Mouse (Mus musculus): Measurements from ENCODE around the gene Glp2r. TPM values are rescaled to one million over a fixed set of nuclear protein-coding genes. Genes with fewer than 3 reads are reported as not detected.

Gene Glp2r
- total and polyA plus RNA-seq, 2 experiments: under 0.01 TPM; not detected in 1

DNA sequence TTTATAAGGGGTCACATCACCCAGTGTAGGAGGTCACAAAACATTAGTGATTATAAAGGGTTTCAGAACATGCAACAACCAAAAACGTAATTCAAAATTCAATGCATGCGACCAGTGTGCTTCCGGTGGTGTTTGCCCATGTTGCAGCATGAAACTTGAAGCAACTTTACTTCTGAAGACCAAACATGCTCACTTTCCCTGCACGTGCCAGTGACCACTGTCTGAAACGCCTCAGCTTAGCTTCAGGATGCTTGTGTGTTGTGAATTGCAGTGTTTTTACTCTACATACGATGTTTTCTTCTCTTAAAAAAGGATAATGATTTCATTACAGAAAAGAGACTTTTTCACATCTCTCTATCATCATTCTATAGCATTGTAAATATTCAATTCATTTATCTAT lies 32.6 kb downstream of the Glp2r start:
- Histone ChIP-seq H3K9ac (ENCODE audit: low read depth, low read length) (no peak overlapping the region), H3K4me3 (ENCODE audit: insufficient read depth, low read depth, low read length) (no peak overlapping the region), H3K79me2 (ENCODE audit: control insufficient read depth, insufficient read depth, low read length) (no peaks in the 10 kb centered on the region), H3K27ac (replicated peaks; ENCODE audit: insufficient read depth, low read depth, low read length) (no peak overlapping the region), H3K4me1 (ENCODE audit: control insufficient read depth, insufficient read depth, low read length) (no peaks in the 10 kb centered on the region), H3K36me3 (ENCODE audit: control insufficient read depth, insufficient read depth, low read length) (no peaks in the 10 kb centered on the region), H3K27me3 (ENCODE audit: control insufficient read depth, insufficient read depth, low read length) (no peaks in the 10 kb centered on the region)
- WGBS: 82% methylated on average over 6 of the region's 6 CpGs
- DNase-seq (ENCODE audit: extremely low read depth, low read depth, low spot score): no peak
- TF ChIP-seq POLR2A (IDR thresholded peaks at IDR 0.05; ENCODE audit: extremely low read depth, insufficient read depth, low read length): no peak
- no peak for TF ChIP-seq CTCF (IDR thresholded peaks at IDR 0.05; ENCODE audit: low read depth, low read length)

DNA sequence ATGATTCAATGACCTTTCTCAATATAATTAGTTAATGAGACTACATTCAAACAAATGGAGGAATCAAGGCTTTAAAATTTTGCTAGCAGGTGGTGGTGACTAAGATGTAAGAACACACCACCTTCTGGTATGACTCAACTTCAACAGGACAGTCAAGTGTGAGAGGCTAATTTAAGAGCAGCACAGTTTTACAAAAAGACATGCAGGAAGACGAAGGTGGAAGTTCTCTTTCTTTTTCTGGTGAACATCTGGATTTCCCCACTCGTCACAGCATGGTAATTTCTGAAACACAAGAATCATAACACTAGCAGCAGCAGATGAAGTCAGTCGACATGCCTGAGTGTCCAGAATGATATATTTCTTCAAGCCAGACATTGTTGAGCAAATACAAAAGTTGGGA lies 36.4 kb downstream of the Glp2r start:
- TF ChIP-seq POLR2A (IDR thresholded peaks at IDR 0.05; ENCODE audit: extremely low read depth, insufficient read depth, low read length): no peak
- TF ChIP-seq CTCF (IDR thresholded peaks at IDR 0.05; ENCODE audit: low read depth, low read length): no peak
- no peak overlapping the region for H3K4me3 ChIP-seq (ENCODE audit: insufficient read depth, low read depth, low read length)
- 79% methylated on average over 3 of the region's 3 CpGs for WGBS
- H3K79me2 ChIP-seq (ENCODE audit: control insufficient read depth, insufficient read depth, low read length): no peaks in the 10 kb centered on the region
- no peak overlapping the region for H3K27ac ChIP-seq (replicated peaks; ENCODE audit: insufficient read depth, low read depth, low read length)
- no peaks in the 10 kb centered on the region for H3K36me3 ChIP-seq (ENCODE audit: control insufficient read depth, insufficient read depth, low read length)
- no peak overlapping the region for H3K9ac ChIP-seq (ENCODE audit: low read depth, low read length)
- no peaks in the 10 kb centered on the region for H3K4me1 ChIP-seq (ENCODE audit: control insufficient read depth, insufficient read depth, low read length)
- DNase-seq (ENCODE audit: extremely low read depth, low read depth, low spot score): no peak
- H3K27me3 ChIP-seq (ENCODE audit: control insufficient read depth, insufficient read depth, low read length): no peaks in the 10 kb centered on the region

DNA sequence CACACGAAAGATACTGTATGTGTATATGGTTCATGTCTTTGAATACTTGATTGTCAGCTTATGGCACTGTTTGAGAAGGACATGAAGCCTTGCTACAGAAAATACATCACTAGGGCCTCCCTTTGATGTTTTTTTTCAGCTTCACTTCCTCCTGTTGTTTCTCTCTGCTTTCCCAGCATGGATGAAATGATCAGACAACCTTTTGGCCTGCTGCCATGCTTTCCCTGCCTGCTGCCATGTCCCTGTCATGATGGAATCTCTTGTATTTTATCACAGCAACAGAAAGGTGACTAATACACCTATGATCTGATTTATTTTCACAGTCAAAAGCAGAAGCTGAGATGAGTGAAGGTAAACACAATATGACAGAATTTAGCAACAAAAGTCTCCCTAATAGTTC lies 37.2 kb downstream of the Glp2r start:
- TF ChIP-seq CTCF (IDR thresholded peaks at IDR 0.05; ENCODE audit: low read depth, low read length) (no peak), POLR2A (IDR thresholded peaks at IDR 0.05; ENCODE audit: extremely low read depth, insufficient read depth, low read length) (no peak)
- WGBS: 80% methylated on average over 1 of the region's 1 CpGs
- H3K79me2 ChIP-seq (ENCODE audit: control insufficient read depth, insufficient read depth, low read length): no peaks in the 10 kb centered on the region
- DNase-seq (ENCODE audit: extremely low read depth, low read depth, low spot score): no peak
- no peak overlapping the region for H3K9ac ChIP-seq (ENCODE audit: low read depth, low read length)
- no peak overlapping the region for H3K4me3 ChIP-seq (ENCODE audit: insufficient read depth, low read depth, low read length)
- no peaks in the 10 kb centered on the region for H3K4me1 ChIP-seq (ENCODE audit: control insufficient read depth, insufficient read depth, low read length)
- no peaks in the 10 kb centered on the region for H3K27me3 ChIP-seq (ENCODE audit: control insufficient read depth, insufficient read depth, low read length)
- H3K27ac ChIP-seq (replicated peaks; ENCODE audit: insufficient read depth, low read depth, low read length): no peak overlapping the region
- H3K36me3 ChIP-seq (ENCODE audit: control insufficient read depth, insufficient read depth, low read length): no peaks in the 10 kb centered on the region

DNA sequence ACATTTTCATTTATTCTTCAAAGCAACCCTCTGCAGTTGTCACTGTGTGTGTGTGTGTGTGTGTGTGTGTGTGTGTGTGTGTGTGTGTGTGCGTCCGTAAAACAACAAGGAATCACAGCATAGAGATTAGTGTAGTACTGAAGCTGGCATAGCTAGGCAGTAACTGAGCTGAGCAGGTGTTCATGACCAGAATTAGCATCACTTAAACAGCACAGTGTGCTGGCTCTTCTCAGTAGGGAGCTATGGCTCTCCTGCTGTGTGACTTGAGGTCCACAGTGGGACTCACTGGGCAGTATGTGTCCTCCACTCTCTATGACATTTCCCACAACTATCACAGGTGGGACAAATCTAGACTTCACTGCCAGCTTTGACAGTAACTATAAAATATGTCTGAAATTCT lies 39.9 kb downstream of the Glp2r start:
- H3K27ac ChIP-seq (replicated peaks; ENCODE audit: insufficient read depth, low read depth, low read length): no peak overlapping the region
- no peak overlapping the region for H3K4me3 ChIP-seq (ENCODE audit: insufficient read depth, low read depth, low read length)
- no peaks in the 10 kb centered on the region for H3K27me3 ChIP-seq (ENCODE audit: control insufficient read depth, insufficient read depth, low read length)
- WGBS: 96% methylated on average over 2 of the region's 2 CpGs
- DNase-seq (ENCODE audit: extremely low read depth, low read depth, low spot score): no peak
- no peaks in the 10 kb centered on the region for H3K4me1 ChIP-seq (ENCODE audit: control insufficient read depth, insufficient read depth, low read length)
- H3K9ac ChIP-seq (ENCODE audit: low read depth, low read length): no peak overlapping the region
- no peaks in the 10 kb centered on the region for H3K79me2 ChIP-seq (ENCODE audit: control insufficient read depth, insufficient read depth, low read length)
- no peak for TF ChIP-seq CTCF (IDR thresholded peaks at IDR 0.05; ENCODE audit: low read depth, low read length)
- no peak for TF ChIP-seq POLR2A (IDR thresholded peaks at IDR 0.05; ENCODE audit: extremely low read depth, insufficient read depth, low read length)
- no peaks in the 10 kb centered on the region for H3K36me3 ChIP-seq (ENCODE audit: control insufficient read depth, insufficient read depth, low read length)

DNA sequence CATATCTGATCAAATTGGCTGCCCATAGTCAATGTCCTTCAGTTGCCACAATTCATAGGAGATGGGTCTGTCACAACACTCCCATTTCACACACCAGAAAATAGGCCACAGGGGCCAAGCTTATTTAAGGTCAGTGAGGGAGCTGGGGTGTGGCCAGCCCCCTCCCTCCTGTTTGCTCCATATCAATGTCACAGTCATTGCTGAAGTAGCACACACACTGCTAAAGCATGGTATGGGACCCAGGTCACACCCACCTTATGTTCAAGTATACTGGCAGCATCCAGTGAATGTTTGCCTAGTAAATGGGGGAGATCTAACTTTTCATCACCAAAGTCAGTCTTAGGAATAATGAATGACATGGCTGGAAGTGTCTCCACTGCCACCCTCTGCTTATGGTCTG lies 42.2 kb downstream of the Glp2r start:
- Histone ChIP-seq H3K9ac (ENCODE audit: low read depth, low read length) (no peak overlapping the region), H3K4me1 (ENCODE audit: control insufficient read depth, insufficient read depth, low read length) (no peaks in the 10 kb centered on the region), H3K27me3 (ENCODE audit: control insufficient read depth, insufficient read depth, low read length) (no peaks in the 10 kb centered on the region), H3K36me3 (ENCODE audit: control insufficient read depth, insufficient read depth, low read length) (no peaks in the 10 kb centered on the region), H3K27ac (replicated peaks; ENCODE audit: insufficient read depth, low read depth, low read length) (no peak overlapping the region), H3K79me2 (ENCODE audit: control insufficient read depth, insufficient read depth, low read length) (no peaks in the 10 kb centered on the region), H3K4me3 (ENCODE audit: insufficient read depth, low read depth, low read length) (no peak overlapping the region)
- no peak for DNase-seq (ENCODE audit: extremely low read depth, low read depth, low spot score)
- no peak for TF ChIP-seq CTCF (IDR thresholded peaks at IDR 0.05; ENCODE audit: low read depth, low read length)
- no peak for TF ChIP-seq POLR2A (IDR thresholded peaks at IDR 0.05; ENCODE audit: extremely low read depth, insufficient read depth, low read length)

DNA sequence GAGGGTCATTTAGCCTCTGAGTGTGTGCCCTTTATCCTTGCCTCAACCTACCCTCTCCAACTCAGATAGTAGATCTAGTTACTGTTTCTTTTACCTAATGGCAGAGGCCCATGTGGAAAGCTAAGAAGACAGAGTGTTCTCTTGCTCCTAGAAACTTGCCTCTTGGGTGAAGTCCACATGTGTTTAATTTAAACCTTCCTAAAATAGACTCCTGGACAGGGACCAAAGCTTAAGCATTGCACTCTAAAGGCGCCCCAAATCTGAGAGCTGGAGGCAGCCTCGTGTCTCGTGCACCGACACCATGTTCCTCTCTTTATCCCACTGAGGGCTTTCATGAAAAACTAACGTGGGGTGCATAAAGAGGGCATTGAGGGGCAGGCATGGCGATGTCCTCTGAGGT lies 43.9 kb downstream of the Glp2r start:
- WGBS: 75% methylated on average over 6 of the region's 6 CpGs
- Histone ChIP-seq H3K4me1 (ENCODE audit: control insufficient read depth, insufficient read depth, low read length) (no peaks in the 10 kb centered on the region), H3K27ac (replicated peaks; ENCODE audit: insufficient read depth, low read depth, low read length) (no peak overlapping the region), H3K27me3 (ENCODE audit: control insufficient read depth, insufficient read depth, low read length) (no peaks in the 10 kb centered on the region), H3K4me3 (ENCODE audit: insufficient read depth, low read depth, low read length) (no peak overlapping the region), H3K36me3 (ENCODE audit: control insufficient read depth, insufficient read depth, low read length) (no peaks in the 10 kb centered on the region), H3K9ac (ENCODE audit: low read depth, low read length) (no peak overlapping the region), H3K79me2 (ENCODE audit: control insufficient read depth, insufficient read depth, low read length) (no peaks in the 10 kb centered on the region)
- TF ChIP-seq CTCF (IDR thresholded peaks at IDR 0.05; ENCODE audit: low read depth, low read length) (no peak), POLR2A (IDR thresholded peaks at IDR 0.05; ENCODE audit: extremely low read depth, insufficient read depth, low read length) (no peak)
- DNase-seq (ENCODE audit: extremely low read depth, low read depth, low spot score): no peak
